8 mouse cellular contexts compared by ENCODE assay signal in genomic region chr2:116063819-116064293, GRCm38 (mm10). TPM values are rescaled to one million over a fixed set of nuclear protein-coding genes. Genes with fewer than 3 reads are reported as not detected.
A peak's percentile ranks its signal among the peaks of the same experiment; 100 is the strongest.
DNase-seq lines count a peak whose midpoint lies in the region; ATAC-seq and TF ChIP-seq lines count a peak whose summit lies in the region.

No protein-coding gene starts in this region.

- ATAC-seq in hindbrain, embryonic 12.5 days (ENCODE audit: low FRiP score): no peak

- H3K4me2 ChIP-seq in hindbrain, embryonic 12.5 days (replicated peaks): peak overlapping the region; percentile 69

- peak overlapping the region; percentile 97 for H3K9ac ChIP-seq in hindbrain, embryonic 12.5 days

- TF ChIP-seq CTCF in lung, adult 2 months (IDR thresholded peaks at IDR 0.05; ENCODE audit: insufficient read depth, low read length): no peak
- no peak for TF ChIP-seq CTCF in small intestine, adult 2 months (IDR thresholded peaks at IDR 0.05; ENCODE audit: extremely low read depth, insufficient read length, insufficient replicate concordance, low read depth, low read length)

- H3K36me3 ChIP-seq in embryonic facial prominence, embryonic 10.5 days (replicated peaks): peaks cover 23% of the 10 kb centered on the region
- H3K36me3 ChIP-seq in hindbrain, embryonic 12.5 days: no peaks in the 10 kb centered on the region
- no peaks in the 10 kb centered on the region for H3K36me3 ChIP-seq in small intestine, adult 2 months (ENCODE audit: control insufficient read depth, insufficient read depth, low read length)

- DNase-seq in adrenal gland, postnatal 10 days: peak; percentile 66
- DNase-seq in adrenal gland, postnatal 4 days (ENCODE audit: low spot score in 2 of 2): no peak
- DNase-seq in 3134 (ENCODE audit: extremely low read depth, insufficient read length, low spot score): peak; percentile 72
- peak; percentile 64 for DNase-seq in embryonic facial prominence, embryonic 10.5 days (ENCODE audit: low spot score)
- peak; percentile 36 for DNase-seq in lung, adult 2 months
- DNase-seq in thymus, postnatal 36 days: no peak

- WGBS in embryonic facial prominence, embryonic 10.5 days: 0% methylated on average over 37 of the region's 37 CpGs
- WGBS in hindbrain, embryonic 12.5 days: 0% methylated on average over 37 of the region's 37 CpGs
- WGBS in lung, adult 2 months: 2% methylated on average over 37 of the region's 37 CpGs
- WGBS in small intestine, adult 2 months: 1% methylated on average over 37 of the region's 37 CpGs

- H3K27me3 ChIP-seq in embryonic facial prominence, embryonic 10.5 days (replicated peaks; ENCODE audit: low read depth, poor library complexity, severe bottlenecking): peaks cover 31% of the 10 kb centered on the region
- no peaks in the 10 kb centered on the region for H3K27me3 ChIP-seq in hindbrain, embryonic 12.5 days
- H3K27me3 ChIP-seq in small intestine, adult 2 months (ENCODE audit: control insufficient read depth, insufficient read depth, low read length): peaks cover 70% of the 10 kb centered on the region

- peak overlapping the region; percentile 89 for H3K4me3 ChIP-seq in embryonic facial prominence, embryonic 10.5 days
- peak overlapping the region; percentile 69 for H3K4me3 ChIP-seq in hindbrain, embryonic 12.5 days
- peak overlapping the region; percentile 94 for H3K4me3 ChIP-seq in lung, adult 2 months (replicated peaks; ENCODE audit: extremely low read depth, low read depth, low read length)
- H3K4me3 ChIP-seq in small intestine, adult 2 months (ENCODE audit: low read depth, low read length): peak overlapping the region; percentile 80

- H3K27ac ChIP-seq in embryonic facial prominence, embryonic 10.5 days (replicated peaks): peak overlapping the region; percentile 95
- peak overlapping the region; percentile 98 for H3K27ac ChIP-seq in hindbrain, embryonic 12.5 days
- H3K27ac ChIP-seq in small intestine, adult 2 months (ENCODE audit: insufficient read depth, low read depth, low read length): peak overlapping the region; percentile 66; the same call in 1 of the 2 replicates

- no peak for TF ChIP-seq POLR2A in lung, adult 2 months (IDR thresholded peaks at IDR 0.05; ENCODE audit: borderline replicate concordance, extremely low read depth, low read depth, low read length)
- no peak for TF ChIP-seq POLR2A in small intestine, adult 2 months (IDR thresholded peaks at IDR 0.05; ENCODE audit: low read depth, low read length)

- H3K9me3 ChIP-seq in embryonic facial prominence, embryonic 10.5 days: no peaks in the 10 kb centered on the region
- H3K9me3 ChIP-seq in hindbrain, embryonic 12.5 days (replicated peaks): no peaks in the 10 kb centered on the region

- peaks cover 47% of the 10 kb centered on the region for H3K4me1 ChIP-seq in embryonic facial prominence, embryonic 10.5 days
- peaks cover 31% of the 10 kb centered on the region for H3K4me1 ChIP-seq in hindbrain, embryonic 12.5 days
- H3K4me1 ChIP-seq in lung, adult 2 months (ENCODE audit: control insufficient read depth, insufficient read depth, low read length): peaks cover 2% of the 10 kb centered on the region
- peaks cover 2% of the 10 kb centered on the region; the same call in 1 of the 2 replicates for H3K4me1 ChIP-seq in small intestine, adult 2 months (ENCODE audit: control insufficient read depth, insufficient read depth, insufficient read length, low read length)

RNA-seq across cellular contexts. Expression of gene Meis2, which starts 1.8 kb away (rescaled TPM):
- 100 to 1,000 TPM in 1 of 2 experiments, 10 to 100 TPM in 1; 93.8 to 104 TPM for total RNA-seq in adrenal gland, postnatal 10 days (2021)
- total RNA-seq in adrenal gland, postnatal 4 days (2021): 100 to 1,000 TPM; 159 to 160 TPM
- 67.0 and 71.9 TPM in 2 replicates for polyA plus RNA-seq in embryonic facial prominence, embryonic 10.5 days (2016; fragmentation: Nextera tagmentation; extraction: Ambion mirVana)
- 130 and 155 TPM in 2 replicates for polyA plus RNA-seq in hindbrain, embryonic 12.5 days (2016; fragmentation: Nextera tagmentation; extraction: Ambion mirVana)
- polyA plus RNA-seq in lung, adult 2 months (2012; rRNA removed): 15.6 and 22.6 TPM in 2 replicates
- 3.9 and 11.6 TPM in 2 replicates for polyA plus RNA-seq in small intestine, adult 2 months (2012; rRNA removed)

Comparison
In these comparisons a context has a peak if more than half of its experiments do, and no peak if none do; other contexts are left out.
1. DNase-seq: peak in adrenal gland, postnatal 10 days (single experiment), 3134 (single experiment), embryonic facial prominence, embryonic 10.5 days (single experiment) and lung, adult 2 months (single experiment); none in adrenal gland, postnatal 4 days (0 of 2) and thymus, postnatal 36 days (0 of 2).
2. Peak in every context shown above with its lines, with median percentiles within 50 percentile points of each other: H3K27ac ChIP-seq and H3K4me3 ChIP-seq.